Mouse (Mus musculus) intestine, embryonic 15.5 days (tissue): Measurements from ENCODE around the gene Myzap. TPM values are rescaled to one million over a fixed set of nuclear protein-coding genes. Genes with fewer than 3 reads are reported as not detected.
"Not testable (repeated sequence)": the region's sequence is repeated elsewhere in the genome, so short reads cannot be mapped to it uniquely, and the experiment has no call there.

ENCODE experiments used
- ATAC-seq: fragments of 200-750 bp; cut with Nextera tagmentation; 2 replicates; pipeline ENCODE4 v1.8.0; 2017; ENCODE audit warnings: moderate TSS enrichment, moderate library complexity
- H3K27ac ChIP-seq: fragments of 300-500 bp; sonication (generic); 2 replicates; pipeline ENCODE4 v1.5.1; 2015; ENCODE audit warnings: mild to moderate bottlenecking, inconsistent platforms
- H3K27me3 ChIP-seq: fragments of 300-500 bp; sonication (generic); replicated peaks from 2 replicates; pipeline ENCODE4 v1.6.1; 2015; ENCODE audit warnings: inconsistent platforms
- H3K36me3 ChIP-seq: fragments of 300-500 bp; sonication (generic); 2 replicates; pipeline ENCODE4 v1.6.1; 2015; ENCODE audit warnings: inconsistent platforms
- H3K4me1 ChIP-seq: fragments of 300-500 bp; sonication (generic); replicated peaks from 2 replicates; pipeline ENCODE4 v1.6.1; 2015; ENCODE audit warnings: inconsistent platforms
- H3K4me2 ChIP-seq: fragments of 300-500 bp; sonication (generic); replicated peaks from 2 replicates; pipeline ENCODE4 v1.6.1; 2015; ENCODE audit warnings: mild to moderate bottlenecking, inconsistent platforms
- H3K4me3 ChIP-seq: fragments of 300-500 bp; sonication (generic); replicated peaks from 2 replicates; pipeline ENCODE4 v1.5.1; 2015; ENCODE audit warnings: inconsistent platforms
- H3K9ac ChIP-seq: fragments of 300-500 bp; sonication (generic); 2 replicates; pipeline ENCODE4 v1.6.1; 2015; ENCODE audit warnings: inconsistent platforms
- H3K9me3 ChIP-seq: fragments of 300-500 bp; sonication (generic); 2 replicates; pipeline ENCODE4 v1.6.1; 2016; ENCODE audit warnings: inconsistent platforms
- WGBS: fragments of 180-500 bp; shearing (Covaris S2); methylation state at CpG from one replicate; pipeline ENCODE4 v1.1.7; 2015; 5-methylcytosine and 5-hydroxymethylcytosine counted together
- polyA plus RNA-seq: library from polyadenylated mRNA; unstranded; fragments of >200 nt; fragmentation: Nextera tagmentation; extraction: Ambion mirVana; gene quantifications from 2 replicates; pipeline ENCODE4 v1.2.1, GENCODE M21; 2015

The Myzap gene
- polyA plus RNA-seq, 1 experiment from 2014 or later = 8.8 TPM

GRCm38 (mm10) chr9:71490076-71490475 lies 102.1 kb downstream of the Myzap start:
- Histone ChIP-seq H3K4me3 (no peak overlapping the region), H3K27me3 (no peaks in the 10 kb centered on the region), H3K27ac (no peak overlapping the region), H3K36me3 (no peaks in the 10 kb centered on the region), H3K4me2 (no peak overlapping the region), H3K9ac (no peak overlapping the region), H3K9me3 (no peaks in the 10 kb centered on the region), H3K4me1 (0 out of 2 replicates have a peak, but pooled peaks cover 5% of the 10 kb centered on the region)
- WGBS = 44% methylated on average over 3 of the region's 3 CpGs
- ATAC-seq = no peak

GRCm38 (mm10) chr9:71486127-71486526 lies 106.0 kb downstream of the Myzap start:
- H3K27ac ChIP-seq = no peak overlapping the region
- no peak overlapping the region for H3K4me3 ChIP-seq
- 0 out of 2 replicates have a peak, but pooled peaks cover 7% of the 10 kb centered on the region for H3K4me1 ChIP-seq
- H3K36me3 ChIP-seq = peaks cover 20% of the 10 kb centered on the region
- no peaks in the 10 kb centered on the region for H3K27me3 ChIP-seq
- H3K9ac ChIP-seq = no peak overlapping the region
- ATAC-seq = 0 out of 2 replicates have a peak, but pooled peaks have one; percentile 29
- 38% methylated on average over 7 of the region's 7 CpGs for WGBS
- H3K9me3 ChIP-seq = no peaks in the 10 kb centered on the region
- H3K4me2 ChIP-seq = peak overlapping the region; percentile 38

GRCm38 (mm10) chr9:71485475-71486094 lies 106.6 kb downstream of the Myzap start, which contains the start of gene Polr2m:
TSS of gene Polr2m (minus strand) at chr9:71485935.
- Histone ChIP-seq H3K27me3 (no peaks in the 10 kb centered on the region), H3K4me3 (peak within 1 kb of the TSS; percentile 88), H3K4me1 (0 out of 2 replicates have a peak, but pooled peaks cover 7% of the 10 kb centered on the region), H3K27ac (peak within 1 kb of the TSS; percentile 93), H3K36me3 (peaks cover 24% of the 10 kb centered on the region), H3K4me2 (peak within 1 kb of the TSS; percentile 55), H3K9me3 (no peaks in the 10 kb centered on the region), H3K9ac (peak within 1 kb of the TSS; percentile 99)
- peak; percentile 98 for ATAC-seq
- WGBS = under 1% methylated on average over 70 of the region's 70 CpGs

GRCm38 (mm10) chr9:71484871-71485474 lies 107.2 kb downstream of the Myzap start:
- Histone ChIP-seq H3K27ac (peak overlapping the region; percentile 93), H3K27me3 (no peaks in the 10 kb centered on the region), H3K4me2 (peak overlapping the region; percentile 55), H3K36me3 (peaks cover 30% of the 10 kb centered on the region), H3K4me3 (peak overlapping the region; percentile 88), H3K4me1 (0 out of 2 replicates have a peak, but pooled peaks cover 7% of the 10 kb centered on the region), H3K9me3 (no peaks in the 10 kb centered on the region), H3K9ac (peak overlapping the region; percentile 99)
- no peak for ATAC-seq
- WGBS = 1% methylated on average over 14 of the region's 14 CpGs

GRCm38 (mm10) chr9:71483872-71484271 lies 108.3 kb downstream of the Myzap start:
- not testable (repeated sequence) for H3K27me3 ChIP-seq, H3K9ac ChIP-seq, H3K4me1 ChIP-seq, H3K9me3 ChIP-seq, H3K27ac ChIP-seq, H3K4me3 ChIP-seq, ATAC-seq
- 70% methylated on average over 7 of the region's 7 CpGs for WGBS
- peak overlapping the region; percentile 55; the same call in 1 of the 2 replicates for H3K4me2 ChIP-seq
- H3K36me3 ChIP-seq = peaks cover 41% of the 10 kb centered on the region

- Histone ChIP-seq H3K9ac (no peak overlapping the region), H3K9me3 (no peaks in the 10 kb centered on the region), H3K36me3 (peaks cover 68% of the 10 kb centered on the region), H3K4me1 (peaks cover 7% of the 10 kb centered on the region; the same call in 1 of the 2 replicates), H3K4me3 (no peak overlapping the region), H3K4me2 (no peak overlapping the region), H3K27ac (no peak overlapping the region), H3K27me3 (no peaks in the 10 kb centered on the region)
- ATAC-seq = no peak
- WGBS = 97% methylated on average over 2 of the region's 2 CpGs
These were observed 111.9 kb downstream of the Myzap start for GRCm38 (mm10) chr9:71480305-71480704.

- WGBS = 92% methylated on average over 9 of the region's 9 CpGs
- H3K27ac ChIP-seq = no peak overlapping the region
- no peak overlapping the region for H3K4me2 ChIP-seq
- H3K9me3 ChIP-seq = no peaks in the 10 kb centered on the region
- H3K4me1 ChIP-seq = peaks cover 7% of the 10 kb centered on the region; the same call in 1 of the 2 replicates
- no peaks in the 10 kb centered on the region for H3K27me3 ChIP-seq
- no peak overlapping the region for H3K4me3 ChIP-seq
- H3K36me3 ChIP-seq = peaks cover 68% of the 10 kb centered on the region
- no peak for ATAC-seq
- no peak overlapping the region for H3K9ac ChIP-seq
These were observed 112.7 kb downstream of the Myzap start for GRCm38 (mm10) chr9:71479413-71479812.

GRCm38 (mm10) chr9:71478596-71478995 lies 113.6 kb downstream of the Myzap start:
- H3K9me3 ChIP-seq = no peaks in the 10 kb centered on the region
- no peak overlapping the region for H3K27ac ChIP-seq
- H3K4me2 ChIP-seq = no peak overlapping the region
- no peak overlapping the region for H3K9ac ChIP-seq
- H3K27me3 ChIP-seq = no peaks in the 10 kb centered on the region
- peaks cover 7% of the 10 kb centered on the region; the same call in 1 of the 2 replicates for H3K4me1 ChIP-seq
- H3K36me3 ChIP-seq = peaks cover 70% of the 10 kb centered on the region
- 95% methylated on average over 7 of the region's 7 CpGs for WGBS
- no peak for ATAC-seq
- no peak overlapping the region for H3K4me3 ChIP-seq

GRCm38 (mm10) chr9:71476601-71477000 lies 115.6 kb downstream of the Myzap start:
- Histone ChIP-seq H3K27me3 (no peaks in the 10 kb centered on the region), H3K4me2 (no peak overlapping the region), H3K9ac (no peak overlapping the region), H3K9me3 (no peaks in the 10 kb centered on the region), H3K4me3 (no peak overlapping the region), H3K4me1 (no peaks in the 10 kb centered on the region; the same call in 1 of the 2 replicates), H3K36me3 (peaks cover 55% of the 10 kb centered on the region), H3K27ac (no peak overlapping the region)
- WGBS = 95% methylated on average over 3 of the region's 3 CpGs
- no peak for ATAC-seq

GRCm38 (mm10) chr9:71475536-71475935 lies 116.6 kb downstream of the Myzap start:
- ATAC-seq = no peak
- Histone ChIP-seq H3K9ac (no peak overlapping the region), H3K27me3 (no peaks in the 10 kb centered on the region), H3K4me1 (no peaks in the 10 kb centered on the region; the same call in 1 of the 2 replicates), H3K4me2 (no peak overlapping the region), H3K36me3 (peaks cover 46% of the 10 kb centered on the region), H3K9me3 (no peaks in the 10 kb centered on the region), H3K4me3 (no peak overlapping the region), H3K27ac (no peak overlapping the region)
- WGBS = 95% methylated on average over 4 of the region's 4 CpGs

GRCm38 (mm10) chr9:71467434-71467833 lies 124.7 kb downstream of the Myzap start:
- 64% methylated on average over 4 of the region's 4 CpGs for WGBS
- no peak overlapping the region for H3K9ac ChIP-seq
- no peak overlapping the region for H3K4me2 ChIP-seq
- no peak overlapping the region for H3K27ac ChIP-seq
- no peak for ATAC-seq
- H3K27me3 ChIP-seq = no peaks in the 10 kb centered on the region
- H3K36me3 ChIP-seq = no peaks in the 10 kb centered on the region
- no peaks in the 10 kb centered on the region for H3K9me3 ChIP-seq
- no peak overlapping the region for H3K4me3 ChIP-seq
- no peaks in the 10 kb centered on the region for H3K4me1 ChIP-seq

GRCm38 (mm10) chr9:71466111-71466510 lies 126.0 kb downstream of the Myzap start:
- 71% methylated on average over 3 of the region's 3 CpGs for WGBS
- H3K27ac ChIP-seq = no peak overlapping the region
- ATAC-seq = no peak
- H3K4me3 ChIP-seq = no peak overlapping the region
- no peaks in the 10 kb centered on the region for H3K27me3 ChIP-seq
- no peak overlapping the region for H3K4me2 ChIP-seq
- H3K4me1 ChIP-seq = no peaks in the 10 kb centered on the region
- no peak overlapping the region for H3K9ac ChIP-seq
- no peaks in the 10 kb centered on the region for H3K9me3 ChIP-seq
- H3K36me3 ChIP-seq = no peaks in the 10 kb centered on the region
